Mouse (Mus musculus) embryonic facial prominence, embryonic 12.5 days (tissue): ENCODE data around the gene Galnt17. TPM values are rescaled to one million over a fixed set of nuclear protein-coding genes. Genes with fewer than 3 reads are reported as not detected.
A peak's percentile ranks its signal among the peaks of the same experiment; 100 is the strongest.

Experiments used
- ATAC-seq: fragments of 200-750 bp; cut with Nextera tagmentation; 2 replicates; pipeline ENCODE4 v1.8.0; 2017; ENCODE audit not compliant: insufficient number of reproducible peaks, insufficient read depth, low FRiP score, low TSS enrichment
- H3K27ac ChIP-seq: fragments of 300-500 bp; sonication (generic); 2 replicates; pipeline ENCODE4 v1.5.1; 2016; ENCODE audit warnings: mild to moderate bottlenecking
- H3K27me3 ChIP-seq: fragments of 300-500 bp; sonication (generic); 2 replicates; pipeline ENCODE4 v1.6.1; 2016; ENCODE audit warnings: mild to moderate bottlenecking, moderate library complexity
- H3K36me3 ChIP-seq: fragments of 300-500 bp; sonication (generic); 2 replicates; pipeline ENCODE4 v1.6.1; 2016; ENCODE audit warnings: mild to moderate bottlenecking
- H3K4me1 ChIP-seq: fragments of 300-500 bp; sonication (generic); 2 replicates; pipeline ENCODE4 v1.6.1; 2016
- H3K4me2 ChIP-seq: fragments of 300-500 bp; sonication (generic); replicated peaks from 2 replicates; pipeline ENCODE4 v1.6.1; 2016; ENCODE audit warnings: mild to moderate bottlenecking, moderate library complexity
- H3K4me3 ChIP-seq: fragments of 300-500 bp; sonication (generic); 2 replicates; pipeline ENCODE4 v1.5.1; 2016; ENCODE audit warnings: mild to moderate bottlenecking
- H3K9ac ChIP-seq: fragments of 300-500 bp; sonication (generic); 2 replicates; pipeline ENCODE4 v1.6.1; 2016; ENCODE audit warnings: mild to moderate bottlenecking, moderate library complexity
- H3K9me3 ChIP-seq: fragments of 300-500 bp; sonication (generic); 2 replicates; pipeline ENCODE4 v1.6.1; 2016; ENCODE audit warnings: mild to moderate bottlenecking, moderate library complexity
- WGBS: fragments of 180-500 bp; shearing (Covaris S2); methylation state at CpG from one replicate; pipeline ENCODE4 v1.1.7; 2016; 5-methylcytosine and 5-hydroxymethylcytosine counted together
- polyA plus RNA-seq: library from polyadenylated mRNA; unstranded; fragments of >200 nt; fragmentation: Nextera tagmentation; extraction: Ambion mirVana; gene quantifications from 2 replicates; pipeline ENCODE4 v1.2.1, GENCODE M21; 2016

Galnt17 gene
- polyA plus RNA-seq = 3.4 and 4.3 TPM in 2 replicates

DNA sequence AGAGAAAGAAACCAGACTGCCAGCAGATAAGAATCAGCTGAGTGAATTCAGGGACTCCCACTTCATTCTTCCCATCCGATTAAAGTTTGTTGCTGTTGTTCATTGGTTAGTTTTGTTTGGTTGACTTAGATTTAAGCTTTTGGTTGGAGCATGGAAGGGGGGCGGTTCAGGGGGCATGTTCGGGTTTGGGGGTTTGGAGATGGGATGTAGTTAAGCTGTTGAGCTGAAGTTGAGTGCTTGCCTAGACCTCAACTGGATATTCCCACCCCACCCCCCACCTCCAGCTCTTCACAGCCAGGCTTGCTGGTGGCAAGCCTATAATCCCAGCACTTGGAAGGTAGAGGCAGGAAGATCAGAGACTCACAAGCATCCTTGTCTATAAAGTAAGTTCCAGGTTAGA, at the start of gene Galnt17:
Gene Galnt17 (minus strand): TSS at position 101 of the 400 bp plus-strand sequence.
- peaks cover 35% of the 10 kb centered on the region for H3K27me3 ChIP-seq
- H3K9me3 ChIP-seq = no peaks in the 10 kb centered on the region
- ATAC-seq = no peak
- H3K9ac ChIP-seq = peak within 1 kb of the TSS; percentile 56
- WGBS = 46% methylated on average over 3 of the region's 3 CpGs
- H3K4me2 ChIP-seq = peak within 1 kb of the TSS; percentile 96
- H3K4me1 ChIP-seq = peaks cover 10% of the 10 kb centered on the region; the same call in 1 of the 2 replicates
- H3K27ac ChIP-seq = peak within 1 kb of the TSS; percentile 19; the same call in 1 of the 2 replicates
- H3K36me3 ChIP-seq = no peaks in the 10 kb centered on the region
- peak within 1 kb of the TSS; percentile 68 for H3K4me3 ChIP-seq

DNA sequence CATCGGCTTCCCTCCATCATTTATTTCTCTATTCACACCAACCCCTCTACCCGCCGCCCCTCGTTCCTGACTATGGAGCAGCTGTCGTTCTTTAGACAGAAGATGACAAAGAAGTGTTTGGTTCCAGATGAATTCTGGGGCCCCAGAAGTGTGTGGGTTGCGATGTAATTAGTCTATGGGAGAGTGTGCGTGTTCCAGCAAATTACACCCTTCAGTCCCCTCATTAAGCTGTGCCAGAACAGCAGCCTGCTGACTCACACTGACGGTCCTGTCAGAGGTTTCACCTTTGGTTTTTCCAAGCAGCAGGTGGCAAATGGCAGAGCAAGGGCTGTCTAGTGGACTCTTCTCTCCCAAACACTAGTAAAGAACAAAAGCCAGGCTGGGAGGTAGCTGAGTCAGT, 26.2 kb upstream of the Galnt17 start:
- no peak overlapping the region for H3K4me2 ChIP-seq
- H3K4me1 ChIP-seq = no peaks in the 10 kb centered on the region
- H3K27ac ChIP-seq = no peak overlapping the region
- H3K36me3 ChIP-seq = no peaks in the 10 kb centered on the region
- H3K4me3 ChIP-seq = no peak overlapping the region
- ATAC-seq = no peak
- WGBS = 79% methylated on average over 8 of the region's 8 CpGs
- no peak overlapping the region for H3K9ac ChIP-seq
- H3K9me3 ChIP-seq = no peaks in the 10 kb centered on the region
- no peaks in the 10 kb centered on the region for H3K27me3 ChIP-seq

DNA sequence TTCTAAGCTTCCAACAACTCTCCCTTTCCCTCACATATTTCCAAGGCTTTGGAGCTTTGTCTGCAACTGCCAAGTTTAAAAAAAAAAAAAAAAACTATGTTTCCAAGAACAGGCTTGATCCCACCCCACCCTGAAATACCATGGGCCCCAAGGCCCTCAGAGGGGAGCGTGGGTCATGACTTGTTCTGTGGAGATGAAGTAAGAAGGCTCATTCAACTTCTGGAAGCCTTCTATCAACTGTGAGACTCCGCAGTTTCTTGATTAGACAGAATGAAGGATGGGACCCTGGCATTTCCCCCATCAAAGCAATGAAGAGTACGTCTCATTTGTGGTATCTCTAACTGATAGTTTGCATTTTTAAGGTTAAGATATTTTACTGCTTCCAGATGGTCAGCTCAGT, 13.0 kb upstream of the Galnt17 start:
- Histone ChIP-seq H3K9ac (no peak overlapping the region), H3K4me3 (no peak overlapping the region), H3K4me1 (no peaks in the 10 kb centered on the region), H3K4me2 (no peak overlapping the region), H3K9me3 (no peaks in the 10 kb centered on the region), H3K27me3 (no peaks in the 10 kb centered on the region), H3K27ac (no peak overlapping the region), H3K36me3 (no peaks in the 10 kb centered on the region)
- no peak for ATAC-seq
- WGBS = 72% methylated on average over 3 of the region's 3 CpGs

DNA sequence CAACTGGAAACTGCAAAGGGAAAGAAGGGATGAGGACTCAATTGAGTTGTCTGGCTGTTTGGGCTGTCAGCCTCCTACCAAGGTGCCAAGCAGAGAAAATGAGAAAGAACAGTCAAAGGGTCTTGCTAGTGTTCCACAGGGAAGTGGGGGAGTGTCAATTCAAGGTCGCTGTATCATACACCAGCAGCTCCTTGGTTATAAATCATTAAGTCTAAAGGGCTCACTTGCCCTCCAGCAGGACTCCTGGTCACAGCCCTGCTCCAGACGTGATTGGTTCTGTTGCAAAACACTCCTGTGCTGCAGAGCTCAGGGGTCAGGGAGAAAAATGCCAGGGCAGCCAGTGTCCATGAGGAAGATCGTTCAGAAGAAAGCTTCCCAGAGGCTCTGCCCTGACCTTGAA, 11.3 kb upstream of the Galnt17 start:
- Histone ChIP-seq H3K36me3 (no peaks in the 10 kb centered on the region), H3K9ac (no peak overlapping the region), H3K27me3 (no peaks in the 10 kb centered on the region), H3K4me2 (no peak overlapping the region), H3K4me1 (no peaks in the 10 kb centered on the region), H3K4me3 (no peak overlapping the region), H3K27ac (no peak overlapping the region), H3K9me3 (no peaks in the 10 kb centered on the region)
- no peak for ATAC-seq
- 54% methylated on average over 3 of the region's 3 CpGs for WGBS

DNA sequence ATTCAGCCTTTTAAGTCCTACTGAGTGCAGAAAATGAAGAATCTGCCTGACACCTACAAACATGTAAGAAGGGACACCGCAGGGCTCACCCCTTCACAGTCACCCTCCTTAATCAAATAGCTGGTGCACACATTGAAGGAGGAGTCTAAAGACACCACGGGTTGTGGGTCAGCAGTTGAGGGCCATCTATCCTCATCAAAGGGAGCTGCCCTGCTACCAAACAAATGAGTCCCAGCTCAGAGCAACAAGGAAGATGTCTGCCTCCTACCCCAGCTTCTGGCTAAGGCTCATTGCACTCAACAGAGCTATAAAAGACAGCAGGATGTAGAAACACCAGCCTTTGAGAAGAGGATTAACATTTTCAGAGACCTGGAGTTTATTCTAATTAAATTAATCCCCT, 10.8 kb upstream of the Galnt17 start:
- H3K4me3 ChIP-seq = no peak overlapping the region
- H3K27me3 ChIP-seq = no peaks in the 10 kb centered on the region
- WGBS = 62% methylated on average over 2 of the region's 2 CpGs
- no peaks in the 10 kb centered on the region for H3K36me3 ChIP-seq
- H3K9me3 ChIP-seq = no peaks in the 10 kb centered on the region
- ATAC-seq = no peak
- H3K4me2 ChIP-seq = no peak overlapping the region
- H3K9ac ChIP-seq = no peak overlapping the region
- H3K27ac ChIP-seq = no peak overlapping the region
- H3K4me1 ChIP-seq = no peaks in the 10 kb centered on the region

DNA sequence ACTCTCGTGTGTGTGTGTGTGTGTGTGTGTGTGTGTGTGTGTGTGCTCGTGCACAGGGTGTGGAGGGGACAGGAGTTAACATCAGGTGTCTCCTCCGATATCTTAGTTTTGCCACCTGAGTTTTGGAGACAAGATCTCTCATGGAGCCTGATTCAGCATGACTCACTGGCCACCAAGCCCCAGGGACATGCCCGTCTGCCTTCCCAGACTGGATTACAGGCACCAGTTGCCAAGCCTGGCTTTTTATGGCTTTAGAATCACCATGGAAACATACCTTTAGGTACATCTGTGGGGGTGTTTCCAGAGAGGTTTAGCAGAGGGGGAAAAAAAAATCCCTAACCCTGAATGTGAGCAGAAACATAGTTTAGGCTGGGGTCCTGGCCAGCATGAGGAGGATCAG, 6.7 kb upstream of the Galnt17 start:
- ATAC-seq = no peak
- Histone ChIP-seq H3K36me3 (no peaks in the 10 kb centered on the region), H3K4me3 (no peak overlapping the region), H3K9me3 (no peaks in the 10 kb centered on the region), H3K9ac (no peak overlapping the region), H3K27me3 (no peaks in the 10 kb centered on the region), H3K4me2 (no peak overlapping the region), H3K4me1 (no peaks in the 10 kb centered on the region), H3K27ac (no peak overlapping the region)
- 77% methylated on average over 4 of the region's 4 CpGs for WGBS

DNA sequence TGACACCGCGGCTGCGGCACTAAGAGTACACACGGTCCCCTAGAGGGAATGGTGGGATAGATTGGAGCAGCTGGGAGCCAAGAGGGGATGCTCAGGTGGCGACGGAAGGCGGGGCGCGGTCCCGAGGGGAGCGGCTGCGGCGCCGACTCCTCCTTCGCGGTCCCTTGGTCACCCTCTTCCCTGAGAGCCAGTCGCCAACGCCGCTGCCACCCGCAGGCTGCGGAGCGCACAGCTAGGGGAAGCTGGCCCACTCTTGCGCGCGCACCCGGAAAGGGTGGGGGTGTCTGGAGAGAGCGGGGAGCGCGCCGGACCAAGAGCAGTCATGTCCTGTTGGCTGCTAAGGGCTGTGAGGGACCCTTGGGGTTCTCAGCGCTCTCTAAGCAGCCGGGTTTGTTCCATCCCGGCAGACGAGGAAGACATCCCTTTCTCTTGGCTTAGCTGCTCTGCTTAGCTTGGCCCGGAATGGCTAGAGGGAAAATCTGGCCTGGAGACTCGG, 593 bp downstream of the Galnt17 start:
- Histone ChIP-seq H3K9ac (peak overlapping the region; percentile 56), H3K27me3 (peaks cover 35% of the 10 kb centered on the region), H3K27ac (peak overlapping the region; percentile 19; the same call in 1 of the 2 replicates), H3K4me3 (peak overlapping the region; percentile 68), H3K36me3 (no peaks in the 10 kb centered on the region), H3K9me3 (no peaks in the 10 kb centered on the region), H3K4me1 (peaks cover 10% of the 10 kb centered on the region; the same call in 1 of the 2 replicates), H3K4me2 (peak overlapping the region; percentile 96)
- under 1% methylated on average over 36 of the region's 36 CpGs for WGBS
- ATAC-seq = peak; percentile 84

DNA sequence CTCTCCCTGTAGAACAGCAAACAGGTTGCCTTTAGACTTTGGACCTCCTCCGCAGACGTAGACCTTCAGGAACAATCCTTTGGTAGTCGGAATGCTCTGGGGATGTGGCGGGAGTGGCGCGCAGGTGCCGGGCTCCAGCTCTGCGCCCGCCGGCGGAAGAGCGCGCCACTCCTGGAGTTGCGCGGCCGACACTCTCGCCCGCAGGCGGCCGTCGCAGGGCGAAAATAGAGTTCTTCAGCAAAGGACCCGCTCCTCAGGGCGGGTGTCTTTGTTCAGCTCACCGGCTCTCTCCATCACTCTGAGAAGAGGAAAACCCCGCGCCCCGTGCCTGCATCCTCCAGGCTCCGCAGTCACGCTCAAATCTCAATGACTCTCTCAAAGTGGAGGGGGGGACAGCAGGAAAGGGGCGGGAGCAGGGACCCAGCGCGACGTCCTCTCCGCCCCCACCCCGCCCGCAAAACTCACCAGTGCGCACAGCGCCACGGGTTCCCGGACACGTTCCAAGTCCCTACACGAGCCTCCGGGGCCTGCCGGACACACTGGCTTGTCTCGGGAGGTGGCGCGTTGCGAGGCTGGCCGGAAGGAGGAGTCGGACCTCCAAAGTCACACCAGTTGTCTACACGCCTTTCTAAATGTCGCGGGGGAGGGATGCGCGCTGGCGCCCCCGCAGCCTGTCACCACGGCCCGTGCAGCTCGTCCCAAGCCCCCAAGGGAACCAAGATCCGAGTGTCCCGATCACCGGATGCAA, 1.2 kb downstream of the Galnt17 start:
- Histone ChIP-seq H3K9ac (peak overlapping the region; percentile 56), H3K4me2 (peak overlapping the region; percentile 96), H3K36me3 (no peaks in the 10 kb centered on the region), H3K27ac (0 out of 2 replicates have a peak overlapping the region, but pooled peaks have one; percentile 11), H3K9me3 (no peaks in the 10 kb centered on the region), H3K27me3 (peaks cover 35% of the 10 kb centered on the region), H3K4me3 (peak overlapping the region; percentile 68), H3K4me1 (peaks cover 10% of the 10 kb centered on the region; the same call in 1 of the 2 replicates)
- peak; percentile 30; the same call in 1 of the 2 replicates for ATAC-seq
- WGBS = under 1% methylated on average over 64 of the region's 64 CpGs

DNA sequence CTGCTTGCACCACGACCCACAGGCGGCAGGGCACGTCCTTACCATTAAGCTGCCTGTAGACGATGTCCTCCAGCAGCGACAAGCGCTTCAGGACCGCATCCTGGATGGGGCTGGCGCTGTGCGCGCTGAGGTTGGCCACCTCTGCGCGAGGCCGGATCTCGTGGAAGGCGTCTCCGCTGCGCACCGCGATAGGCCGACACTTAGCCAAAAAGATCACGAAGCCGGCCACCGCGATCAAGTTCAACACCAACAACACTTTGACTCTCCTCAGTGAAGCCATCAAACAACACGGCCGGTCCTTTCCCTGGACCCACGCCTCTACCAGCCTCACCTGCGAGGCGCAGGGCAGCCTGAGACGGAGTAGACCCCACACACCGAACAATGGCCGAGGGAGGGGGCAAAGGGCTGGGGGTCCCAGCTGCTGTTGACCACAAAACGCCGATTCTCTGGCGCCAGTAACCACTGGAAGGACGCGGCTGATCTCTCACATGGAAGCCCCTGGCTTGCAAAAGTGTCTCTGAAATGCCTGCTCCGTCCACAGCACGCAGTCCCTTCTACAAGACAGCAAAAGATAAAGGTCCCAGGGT, 1.9 kb downstream of the Galnt17 start:
- peaks cover 10% of the 10 kb centered on the region; the same call in 1 of the 2 replicates for H3K4me1 ChIP-seq
- peaks cover 35% of the 10 kb centered on the region for H3K27me3 ChIP-seq
- WGBS = 2% methylated on average over 39 of the region's 39 CpGs
- H3K9ac ChIP-seq = peak overlapping the region; percentile 56; the same call in 1 of the 2 replicates
- no peaks in the 10 kb centered on the region for H3K36me3 ChIP-seq
- H3K4me3 ChIP-seq = peak overlapping the region; percentile 68
- H3K9me3 ChIP-seq = no peaks in the 10 kb centered on the region
- H3K27ac ChIP-seq = no peak overlapping the region
- ATAC-seq = no peak
- H3K4me2 ChIP-seq = peak overlapping the region; percentile 96

DNA sequence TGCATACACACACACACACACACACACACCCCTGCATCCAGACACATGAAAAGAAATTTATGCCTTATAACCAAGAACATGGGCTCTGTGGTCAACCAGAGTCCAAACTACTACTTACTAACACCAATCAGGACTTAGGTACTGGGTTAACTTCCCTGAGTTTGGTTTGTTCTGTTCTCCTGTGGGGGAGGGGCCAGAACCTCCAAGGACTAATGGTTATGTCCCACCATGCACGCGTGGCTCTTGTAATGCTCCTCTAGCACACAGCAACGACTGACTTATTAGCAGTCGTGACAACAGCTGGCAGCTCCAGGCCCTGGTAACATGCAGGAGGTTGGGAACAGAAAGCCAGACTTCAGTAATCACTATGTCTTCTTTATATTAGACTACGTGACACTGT, 3.1 kb downstream of the Galnt17 start:
- 60% methylated on average over 5 of the region's 5 CpGs for WGBS
- H3K27me3 ChIP-seq = peaks cover 35% of the 10 kb centered on the region
- H3K9me3 ChIP-seq = no peaks in the 10 kb centered on the region
- no peak overlapping the region for H3K4me3 ChIP-seq
- H3K4me1 ChIP-seq = peaks cover 10% of the 10 kb centered on the region; the same call in 1 of the 2 replicates
- no peak overlapping the region for H3K9ac ChIP-seq
- no peak overlapping the region for H3K27ac ChIP-seq
- H3K36me3 ChIP-seq = no peaks in the 10 kb centered on the region
- no peak for ATAC-seq
- H3K4me2 ChIP-seq = peak overlapping the region; percentile 96; the same call in 1 of the 2 replicates

DNA sequence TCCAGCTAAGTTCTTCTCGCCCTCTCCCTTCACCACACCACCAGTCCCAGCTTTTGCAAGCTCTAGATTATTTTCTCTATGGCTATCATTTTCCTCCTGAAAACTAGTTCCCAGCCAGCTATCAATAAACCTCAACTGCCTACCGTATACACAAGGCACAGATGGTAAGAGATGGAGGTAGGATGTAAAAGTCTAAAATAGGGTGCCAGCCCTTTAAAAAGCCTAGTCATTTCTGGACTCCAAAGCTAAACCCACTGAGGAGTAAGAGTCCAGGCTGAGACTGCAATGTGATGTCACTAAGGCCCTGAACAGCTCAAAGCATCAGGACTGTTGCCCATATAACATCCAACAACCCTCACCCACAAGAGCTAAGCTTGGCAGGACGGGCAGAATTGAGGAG, 6.8 kb downstream of the Galnt17 start:
- Histone ChIP-seq H3K4me3 (no peak overlapping the region), H3K4me1 (peaks cover 6% of the 10 kb centered on the region; the same call in 1 of the 2 replicates), H3K9me3 (no peaks in the 10 kb centered on the region), H3K36me3 (no peaks in the 10 kb centered on the region), H3K27me3 (peaks cover 27% of the 10 kb centered on the region), H3K9ac (no peak overlapping the region), H3K27ac (no peak overlapping the region), H3K4me2 (no peak overlapping the region)
- ATAC-seq = no peak
- WGBS = 88% methylated on average over 3 of the region's 3 CpGs
